ENCODE assay signal across 17 mouse cellular contexts in the genomic region with DNA sequence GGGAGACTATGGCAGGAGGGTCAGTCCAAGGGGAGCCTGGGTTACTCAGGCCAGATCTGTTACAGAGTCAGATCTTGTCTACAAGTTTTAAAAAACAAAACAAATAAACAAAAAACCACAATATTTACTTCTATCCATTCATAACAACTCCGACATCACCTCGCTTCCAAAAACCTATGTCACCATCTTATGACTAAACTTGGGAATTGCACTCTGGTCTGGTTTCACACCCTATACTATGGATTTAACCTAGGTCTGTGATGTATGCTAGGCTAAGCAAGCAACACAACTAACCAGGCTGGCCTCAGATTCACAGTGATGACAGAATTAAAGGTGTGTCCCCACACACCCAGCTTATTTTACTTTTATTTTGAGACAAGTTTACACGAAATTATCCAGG. TPM values are rescaled to one million over a fixed set of nuclear protein-coding genes. Genes with fewer than 3 reads are reported as not detected.
DNase-seq lines count a peak whose midpoint lies in the region; ATAC-seq and TF ChIP-seq lines count a peak whose summit lies in the region.
"Had no signal": no experiment of that assay in that cellular context is flagged by ENCODE, and none has a peak within 500 bp of the region (broad histone marks: within the 10 kb centered on the region; RNA-seq: fewer than 3 reads in every experiment).

No protein-coding gene starts in this region.

- no peaks in the 10 kb centered on the region for H3K9me3 ChIP-seq in intestine, postnatal 0 days (ENCODE audit: control insufficient read depth)
- H3K9me3 ChIP-seq in intestine, embryonic 16.5 days (ENCODE audit: control insufficient read depth, low read length) = no peaks in the 10 kb centered on the region
- no peaks in the 10 kb centered on the region for H3K9me3 ChIP-seq in hindbrain, embryonic 11.5 days (ENCODE audit: control insufficient read depth, low read length)
- H3K9me3 ChIP-seq: liver, embryonic 12.5 days; megakaryocyte, embryonic 14.5 days had no signal

- peaks cover 18% of the 10 kb centered on the region for H3K36me3 ChIP-seq in intestine, postnatal 0 days (ENCODE audit: control insufficient read depth, insufficient read depth)
- peaks cover 7% of the 10 kb centered on the region; the same call in 1 of the 2 replicates for H3K36me3 ChIP-seq in intestine, embryonic 16.5 days (ENCODE audit: control insufficient read depth, insufficient read depth, low read length)
- peaks cover 2% of the 10 kb centered on the region; the same call in 1 of the 2 replicates for H3K36me3 ChIP-seq in hindbrain, embryonic 11.5 days (ENCODE audit: control insufficient read depth, insufficient read depth, low read length)

- no peak for ATAC-seq in intestine, postnatal 0 days
- no peak for ATAC-seq in intestine, embryonic 16.5 days
- no peak; the same call in 1 of the 2 replicates for ATAC-seq in hindbrain, embryonic 11.5 days (ENCODE audit: low FRiP score)
- no peak for ATAC-seq in granulocyte monocyte progenitor cell, adult 5-6 weeks (replicated peaks; ENCODE audit: poor library complexity, severe bottlenecking)
- ATAC-seq: liver, embryonic 12.5 days had no signal

- no peak overlapping the region for H3K4me2 ChIP-seq in intestine, postnatal 0 days (replicated peaks; ENCODE audit: low read depth)
- H3K4me2 ChIP-seq in intestine, embryonic 16.5 days (ENCODE audit: low read depth, low read length) = no peak overlapping the region
- H3K4me2 ChIP-seq in hindbrain, embryonic 11.5 days (replicated peaks; ENCODE audit: low read depth, low read length) = no peak overlapping the region

- no peaks in the 10 kb centered on the region for H3K27me3 ChIP-seq in intestine, postnatal 0 days (replicated peaks; ENCODE audit: control insufficient read depth, insufficient read depth, low read length)
- no peaks in the 10 kb centered on the region for H3K27me3 ChIP-seq in intestine, embryonic 16.5 days (replicated peaks; ENCODE audit: control insufficient read depth, insufficient read depth, low read length)
- no peaks in the 10 kb centered on the region for H3K27me3 ChIP-seq in hindbrain, embryonic 11.5 days (ENCODE audit: control insufficient read depth, insufficient read depth, low read length)

- peak; percentile 20 for DNase-seq in retina, embryonic 14.5 days (ENCODE audit: low spot score)
- no peak for DNase-seq in retina, postnatal 1 day
- no peak for DNase-seq in hindbrain, embryonic 11.5 days (ENCODE audit: low spot score)
- DNase-seq in urinary bladder, adult 2 months (ENCODE audit: low spot score) = no peak
- DNase-seq in right cerebral cortex, postnatal 10 days (ENCODE audit: low spot score in 2 of 2) = no peak
- DNase-seq: spleen, adult 18-20 months; thymus, adult 18-20 months had no signal

- 58% methylated on average over 3 of the region's 3 CpGs for WGBS in intestine, postnatal 0 days
- 63% methylated on average over 3 of the region's 3 CpGs for WGBS in intestine, embryonic 16.5 days
- 58% methylated on average over 3 of the region's 3 CpGs for WGBS in hindbrain, embryonic 11.5 days

- no peak overlapping the region for H3K27ac ChIP-seq in intestine, postnatal 0 days (ENCODE audit: low read depth, low read length)
- no peak overlapping the region for H3K27ac ChIP-seq in intestine, embryonic 16.5 days (ENCODE audit: low read length)
- no peak overlapping the region for H3K27ac ChIP-seq in hindbrain, embryonic 11.5 days (ENCODE audit: low read depth, low read length)

- no peak overlapping the region for H3K4me3 ChIP-seq in intestine, postnatal 0 days (ENCODE audit: low read depth, low read length)
- no peak overlapping the region for H3K4me3 ChIP-seq in intestine, embryonic 16.5 days (ENCODE audit: low read length)
- H3K4me3 ChIP-seq in hindbrain, embryonic 11.5 days (ENCODE audit: low read depth, low read length) = peak overlapping the region; percentile 12; the same call in 1 of the 2 replicates
- H3K4me3 ChIP-seq: liver, embryonic 12.5 days had no signal

- no peak overlapping the region; the same call in 1 of the 2 replicates for H3K9ac ChIP-seq in intestine, postnatal 0 days (ENCODE audit: low read depth, low read length)
- H3K9ac ChIP-seq in intestine, embryonic 16.5 days (ENCODE audit: low read depth, low read length) = no peak overlapping the region
- H3K9ac ChIP-seq in hindbrain, embryonic 11.5 days (ENCODE audit: low read depth, low read length) = peak overlapping the region; percentile 60; the same call in 1 of the 2 replicates

- H3K4me1 ChIP-seq in intestine, postnatal 0 days (replicated peaks; ENCODE audit: control insufficient read depth, insufficient read depth, low read length) = no peaks in the 10 kb centered on the region
- peaks cover 19% of the 10 kb centered on the region for H3K4me1 ChIP-seq in intestine, embryonic 16.5 days (ENCODE audit: control insufficient read depth, insufficient read depth, low read length)
- H3K4me1 ChIP-seq in hindbrain, embryonic 11.5 days (replicated peaks; ENCODE audit: control insufficient read depth, insufficient read depth, low read length) = no peaks in the 10 kb centered on the region

- peak; percentile 40; the same call in 1 of the 2 replicates for TF ChIP-seq CTCF in intestine, postnatal 0 days (IDR thresholded peaks at IDR 0.05; ENCODE audit: low read depth)

RNA-seq across cellular contexts. Expression of gene Ly6g5c, which starts 1.6 kb away (rescaled TPM):
- not detected in 2 replicates for polyA plus RNA-seq in intestine, postnatal 0 days (2015; fragmentation: Nextera tagmentation; extraction: Ambion mirVana)
- not detected in 2 replicates for polyA plus RNA-seq in intestine, embryonic 16.5 days (2015; fragmentation: Nextera tagmentation; extraction: Ambion mirVana)
- polyA plus RNA-seq in hindbrain, embryonic 11.5 days (2014; fragmentation: Nextera tagmentation; extraction: Ambion mirVana) = not detected in 2 replicates
- not detected in 2 replicates for polyA plus RNA-seq in urinary bladder, adult 2 months (2012; rRNA removed)
- not detected in 2 replicates for total RNA-seq in granulocyte monocyte progenitor cell, adult 5-6 weeks (2014; fragmentation: Nextera tagmentation)
- total RNA-seq in granulocyte monocyte progenitor cell, adult 5-6 weeks (2017) = not detected in 2 replicates
- total RNA-seq: adrenal gland, postnatal 36 days; gastrocnemius, adult 8-10 months; left cerebral cortex, adult 18-20 months; neutrophil, adult 5-6 weeks had no signal
- polyA plus RNA-seq: kidney, adult 2 months; liver, embryonic 12.5 days had no signal

RNA-seq across cellular contexts. Expression of gene Ly6g5b, which starts 8.7 kb away (rescaled TPM):
- polyA plus RNA-seq in intestine, postnatal 0 days (2015; fragmentation: Nextera tagmentation; extraction: Ambion mirVana) = 0.46 and 0.59 TPM in 2 replicates
- polyA plus RNA-seq in intestine, embryonic 16.5 days (2015; fragmentation: Nextera tagmentation; extraction: Ambion mirVana) = 0.56 and 0.66 TPM in 2 replicates
- polyA plus RNA-seq in hindbrain, embryonic 11.5 days (2014; fragmentation: Nextera tagmentation; extraction: Ambion mirVana) = 0.89 and 0.96 TPM in 2 replicates
- polyA plus RNA-seq in urinary bladder, adult 2 months (2012; rRNA removed) = 1.0 and 1.2 TPM in 2 replicates
- total RNA-seq in granulocyte monocyte progenitor cell, adult 5-6 weeks (2014; fragmentation: Nextera tagmentation) = 1.6 TPM in 1 of 2 replicates, not detected in the other
- 0.56 TPM in 1 of 2 replicates, not detected in the other for total RNA-seq in granulocyte monocyte progenitor cell, adult 5-6 weeks (2017)
- total RNA-seq: gastrocnemius, adult 8-10 months had no signal

RNA-seq across cellular contexts. Expression of gene Gpank1, which starts 14.7 kb away (rescaled TPM):
- 15.0 and 16.6 TPM in 2 replicates for polyA plus RNA-seq in intestine, postnatal 0 days (2015; fragmentation: Nextera tagmentation; extraction: Ambion mirVana)
- 16.8 and 21.3 TPM in 2 replicates for polyA plus RNA-seq in intestine, embryonic 16.5 days (2015; fragmentation: Nextera tagmentation; extraction: Ambion mirVana)
- 22.5 and 29.7 TPM in 2 replicates for polyA plus RNA-seq in hindbrain, embryonic 11.5 days (2014; fragmentation: Nextera tagmentation; extraction: Ambion mirVana)
- polyA plus RNA-seq in urinary bladder, adult 2 months (2012; rRNA removed) = 16.2 and 19.3 TPM in 2 replicates
- 21.2 and 25.4 TPM in 2 replicates for total RNA-seq in granulocyte monocyte progenitor cell, adult 5-6 weeks (2014; fragmentation: Nextera tagmentation)
- total RNA-seq in granulocyte monocyte progenitor cell, adult 5-6 weeks (2017) = 24.0 and 26.9 TPM in 2 replicates

RNA-seq across cellular contexts. Expression of gene Csnk2b, which starts 15.3 kb away (rescaled TPM):
- 262 and 264 TPM in 2 replicates for polyA plus RNA-seq in intestine, postnatal 0 days (2015; fragmentation: Nextera tagmentation; extraction: Ambion mirVana)
- 246 and 254 TPM in 2 replicates for polyA plus RNA-seq in intestine, embryonic 16.5 days (2015; fragmentation: Nextera tagmentation; extraction: Ambion mirVana)
- polyA plus RNA-seq in hindbrain, embryonic 11.5 days (2014; fragmentation: Nextera tagmentation; extraction: Ambion mirVana) = 299 and 310 TPM in 2 replicates
- polyA plus RNA-seq in urinary bladder, adult 2 months (2012; rRNA removed) = 116 and 122 TPM in 2 replicates
- total RNA-seq in granulocyte monocyte progenitor cell, adult 5-6 weeks (2014; fragmentation: Nextera tagmentation) = 289 and 384 TPM in 2 replicates
- total RNA-seq in granulocyte monocyte progenitor cell, adult 5-6 weeks (2017) = 277 and 317 TPM in 2 replicates

RNA-seq across cellular contexts. Expression of gene Abhd16a, which starts 17.5 kb away (rescaled TPM):
- 101 and 103 TPM in 2 replicates for polyA plus RNA-seq in intestine, postnatal 0 days (2015; fragmentation: Nextera tagmentation; extraction: Ambion mirVana)
- polyA plus RNA-seq in intestine, embryonic 16.5 days (2015; fragmentation: Nextera tagmentation; extraction: Ambion mirVana) = 107 and 108 TPM in 2 replicates
- polyA plus RNA-seq in hindbrain, embryonic 11.5 days (2014; fragmentation: Nextera tagmentation; extraction: Ambion mirVana) = 40.2 and 45.1 TPM in 2 replicates
- polyA plus RNA-seq in urinary bladder, adult 2 months (2012; rRNA removed) = 104 and 114 TPM in 2 replicates
- 26.7 and 33.3 TPM in 2 replicates for total RNA-seq in granulocyte monocyte progenitor cell, adult 5-6 weeks (2014; fragmentation: Nextera tagmentation)
- total RNA-seq in granulocyte monocyte progenitor cell, adult 5-6 weeks (2017) = 27.7 and 35.0 TPM in 2 replicates
